Mouse (Mus musculus): Measurements from ENCODE around the gene Lrrc52.

Gene Lrrc52

GRCm38 (mm10) chr1:167466765-167467426 is at the start of gene Lrrc52:
Lrrc52 (minus strand) TSS chr1:167466780.
- DNase-seq (ENCODE audit: low spot score in 2 of 2), result peak; percentile 26 to 34

- no peak for DNase-seq (ENCODE audit: low spot score in 2 of 2)
Measured at GRCm38 (mm10) chr1:167511621-167512020, 45.0 kb upstream of the Lrrc52 start.

- DNase-seq (ENCODE audit: low spot score in 2 of 2), result no peak
Measured at GRCm38 (mm10) chr1:167506048-167506447, 39.5 kb upstream of the Lrrc52 start.

- no peak for DNase-seq (ENCODE audit: low spot score in 2 of 2)
Measured at GRCm38 (mm10) chr1:167505427-167505826, 38.8 kb upstream of the Lrrc52 start.

- no peak for DNase-seq (ENCODE audit: low spot score in 2 of 2)
Measured at GRCm38 (mm10) chr1:167499097-167499850, 32.7 kb upstream of the Lrrc52 start.

- DNase-seq (ENCODE audit: low spot score in 2 of 2), result no peak
Measured at GRCm38 (mm10) chr1:167497991-167498390, 31.4 kb upstream of the Lrrc52 start.

- no peak for DNase-seq (ENCODE audit: low spot score in 2 of 2)
Measured at GRCm38 (mm10) chr1:167497560-167497959, 31.0 kb upstream of the Lrrc52 start.

- no peak for DNase-seq (ENCODE audit: low spot score in 2 of 2)
Measured at GRCm38 (mm10) chr1:167491501-167491900, 24.9 kb upstream of the Lrrc52 start.

- DNase-seq (ENCODE audit: low spot score in 2 of 2), result no peak
Measured at GRCm38 (mm10) chr1:167487933-167488332, 21.4 kb upstream of the Lrrc52 start.

GRCm38 (mm10) chr1:167486959-167487680 is 20.5 kb upstream of the Lrrc52 start:
- DNase-seq (ENCODE audit: low spot score in 2 of 2), result no peak

GRCm38 (mm10) chr1:167482863-167483262 is 16.3 kb upstream of the Lrrc52 start:
- DNase-seq (ENCODE audit: low spot score in 2 of 2), result no peak

GRCm38 (mm10) chr1:167473585-167473984 is 7.0 kb upstream of the Lrrc52 start:
- no peak for DNase-seq (ENCODE audit: low spot score in 2 of 2)

GRCm38 (mm10) chr1:167467916-167468315 is 1.3 kb upstream of the Lrrc52 start:
- no peak for DNase-seq (ENCODE audit: low spot score in 2 of 2)

GRCm38 (mm10) chr1:167457311-167457710 is 9.3 kb downstream of the Lrrc52 start:
- no peak for DNase-seq (ENCODE audit: low spot score in 2 of 2)

GRCm38 (mm10) chr1:167453048-167453447 is 13.5 kb downstream of the Lrrc52 start:
- DNase-seq (ENCODE audit: low spot score in 2 of 2), result no peak

- no peak for DNase-seq (ENCODE audit: low spot score in 2 of 2)
Measured at GRCm38 (mm10) chr1:167452456-167452855, 14.1 kb downstream of the Lrrc52 start.

GRCm38 (mm10) chr1:167448598-167448997 is 18.0 kb downstream of the Lrrc52 start:
- no peak for DNase-seq (ENCODE audit: low spot score in 2 of 2)

GRCm38 (mm10) chr1:167448088-167448487 is 18.5 kb downstream of the Lrrc52 start:
- no peak for DNase-seq (ENCODE audit: low spot score in 2 of 2)

GRCm38 (mm10) chr1:167446516-167446915 is 20.1 kb downstream of the Lrrc52 start:
- DNase-seq (ENCODE audit: low spot score in 2 of 2), result no peak

- DNase-seq (ENCODE audit: low spot score in 2 of 2), result no peak
Measured at GRCm38 (mm10) chr1:167445167-167445566, 21.4 kb downstream of the Lrrc52 start.

- DNase-seq (ENCODE audit: low spot score in 2 of 2), result no peak
Measured at GRCm38 (mm10) chr1:167438231-167438885, 28.2 kb downstream of the Lrrc52 start.

GRCm38 (mm10) chr1:167437091-167437490 is 29.5 kb downstream of the Lrrc52 start:
- no peak for DNase-seq (ENCODE audit: low spot score in 2 of 2)
